Mouse (Mus musculus): ENCODE data around the gene Aadacl3. TPM values are rescaled to one million over a fixed set of nuclear protein-coding genes. Genes with fewer than 3 reads are reported as not detected.

Gene Aadacl3
- polyA plus RNA-seq (2015; fragmentation: Nextera tagmentation; extraction: Ambion mirVana), result not detected in 2 replicates

GRCm38 (mm10) chr4:144463656-144464055 is at the start of gene Aadacl3:
TSS of gene Aadacl3 (minus strand) at chr4:144463756.
- H3K9ac ChIP-seq (replicated peaks), result no peak within 1 kb of the TSS
- ATAC-seq, result no peak
- no peak within 1 kb of the TSS for H3K4me2 ChIP-seq (replicated peaks)
- WGBS, result 68% methylated on average over 3 of the region's 3 CpGs
- H3K27ac ChIP-seq, result no peak within 1 kb of the TSS
- no peaks in the 10 kb centered on the region for H3K36me3 ChIP-seq
- H3K9me3 ChIP-seq, result peaks cover 48% of the 10 kb centered on the region
- no peaks in the 10 kb centered on the region for H3K4me1 ChIP-seq (replicated peaks)
- no peaks in the 10 kb centered on the region for H3K27me3 ChIP-seq
- H3K4me3 ChIP-seq (replicated peaks), result no peak within 1 kb of the TSS

- WGBS, result 84% methylated on average over 1 of the region's 1 CpGs
- H3K4me2 ChIP-seq (replicated peaks), result no peak overlapping the region
Observed at GRCm38 (mm10) chr4:144506518-144506917, 43.0 kb upstream of the Aadacl3 start.

DNA sequence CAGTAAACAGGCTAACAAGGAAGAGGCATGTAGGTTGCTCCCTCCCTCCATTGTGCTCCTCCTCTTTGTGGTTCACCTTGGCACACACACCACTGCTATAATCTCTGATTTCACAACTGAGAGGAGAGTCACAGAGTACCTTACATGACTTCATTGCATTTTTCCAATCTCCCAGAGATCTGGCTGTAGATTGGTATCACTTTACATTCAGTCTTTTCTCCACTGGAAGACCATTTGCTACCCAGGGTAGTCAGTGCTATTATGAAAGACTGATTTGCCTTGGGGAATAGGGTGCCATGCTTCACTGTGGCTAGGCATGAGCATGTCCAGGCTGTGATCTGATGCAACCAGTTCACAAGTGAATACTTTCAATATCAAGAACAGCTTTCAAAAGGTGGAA is 29.8 kb upstream of the Aadacl3 start:
- Histone ChIP-seq H3K27me3 (no peaks in the 10 kb centered on the region), H3K4me1 (replicated peaks) (no peaks in the 10 kb centered on the region), H3K9ac (replicated peaks) (no peak overlapping the region), H3K4me3 (replicated peaks) (no peak overlapping the region), H3K9me3 (peaks cover 49% of the 10 kb centered on the region), H3K36me3 (no peaks in the 10 kb centered on the region), H3K4me2 (replicated peaks) (no peak overlapping the region), H3K27ac (no peak overlapping the region)
- ATAC-seq, result no peak

More at GRCm38 (mm10) chr4:144506518-144506917, 43.0 kb upstream of the Aadacl3 start:
- H3K27ac ChIP-seq, result no peak overlapping the region
- H3K27me3 ChIP-seq, result no peaks in the 10 kb centered on the region
- H3K9me3 ChIP-seq, result peaks cover 28% of the 10 kb centered on the region
- no peaks in the 10 kb centered on the region for H3K4me1 ChIP-seq (replicated peaks)
- no peaks in the 10 kb centered on the region for H3K36me3 ChIP-seq
- H3K4me3 ChIP-seq (replicated peaks), result no peak overlapping the region
- no peak for ATAC-seq
- H3K9ac ChIP-seq (replicated peaks), result no peak overlapping the region

DNA sequence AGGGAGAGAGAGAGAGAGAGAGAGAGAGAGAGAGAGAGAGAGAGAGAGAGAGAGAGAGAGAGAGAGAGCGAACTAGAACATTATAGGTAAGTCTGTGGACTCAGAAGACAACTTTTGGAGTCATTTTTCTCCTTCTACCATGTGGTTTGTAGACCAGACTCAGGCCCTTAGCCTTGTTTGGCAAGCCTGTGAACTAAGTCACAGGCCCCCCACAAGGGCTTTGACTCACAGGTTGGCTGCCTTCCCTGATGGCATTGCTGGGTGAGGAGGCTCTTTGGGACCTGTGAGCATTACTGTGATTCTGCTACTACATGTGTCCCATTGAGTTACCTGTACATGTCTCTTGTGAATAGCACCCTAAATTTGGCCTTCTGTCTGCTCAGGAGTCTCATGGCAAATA is 4.5 kb upstream of the Aadacl3 start:
- Histone ChIP-seq H3K27me3 (no peaks in the 10 kb centered on the region), H3K36me3 (no peaks in the 10 kb centered on the region), H3K9me3 (peaks cover 38% of the 10 kb centered on the region), H3K4me1 (replicated peaks) (no peaks in the 10 kb centered on the region), H3K4me2 (replicated peaks) (no peak overlapping the region), H3K9ac (replicated peaks) (no peak overlapping the region), H3K4me3 (replicated peaks) (no peak overlapping the region), H3K27ac (no peak overlapping the region)
- 60% methylated on average over 1 of the region's 1 CpGs for WGBS
- no peak for ATAC-seq

DNA sequence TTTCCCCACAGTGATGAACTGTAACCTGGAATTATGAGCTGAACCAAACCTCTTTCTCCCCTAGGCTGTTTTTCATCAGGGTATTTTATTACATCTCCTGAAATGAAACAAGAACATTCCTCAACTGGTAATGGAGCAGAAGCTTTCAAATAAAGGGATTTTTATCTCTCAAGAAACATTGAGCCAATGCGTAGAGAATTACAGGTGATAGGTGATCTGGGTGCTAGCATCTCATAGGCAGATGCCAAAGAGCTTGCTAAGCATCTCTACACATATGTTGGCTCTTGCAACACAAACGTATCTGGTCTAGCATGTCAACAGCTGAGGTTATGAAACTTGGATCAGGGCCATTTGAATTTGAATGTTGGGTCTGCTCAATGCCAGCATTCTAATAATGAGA is 1.6 kb upstream of the Aadacl3 start:
- Histone ChIP-seq H3K27ac (no peak overlapping the region), H3K9me3 (peaks cover 45% of the 10 kb centered on the region), H3K9ac (replicated peaks) (no peak overlapping the region), H3K4me1 (replicated peaks) (no peaks in the 10 kb centered on the region), H3K36me3 (no peaks in the 10 kb centered on the region), H3K4me3 (replicated peaks) (no peak overlapping the region), H3K4me2 (replicated peaks) (no peak overlapping the region), H3K27me3 (no peaks in the 10 kb centered on the region)
- WGBS, result 78% methylated on average over 2 of the region's 2 CpGs
- no peak for ATAC-seq

- 69% methylated on average over 2 of the region's 2 CpGs for WGBS
- no peak for ATAC-seq
- Histone ChIP-seq H3K27me3 (no peaks in the 10 kb centered on the region), H3K9ac (replicated peaks) (no peak within 1 kb of the TSS), H3K9me3 (peaks cover 46% of the 10 kb centered on the region), H3K4me3 (replicated peaks) (no peak within 1 kb of the TSS), H3K27ac (no peak within 1 kb of the TSS), H3K4me2 (replicated peaks) (no peak within 1 kb of the TSS), H3K4me1 (replicated peaks) (no peaks in the 10 kb centered on the region), H3K36me3 (no peaks in the 10 kb centered on the region)
Observed at GRCm38 (mm10) chr4:144453217-144453616, 10.3 kb downstream of the Aadacl3 start, which contains the start of gene Gm9944. TSS of gene Gm9944 (minus strand) at chr4:144453317.

DNA sequence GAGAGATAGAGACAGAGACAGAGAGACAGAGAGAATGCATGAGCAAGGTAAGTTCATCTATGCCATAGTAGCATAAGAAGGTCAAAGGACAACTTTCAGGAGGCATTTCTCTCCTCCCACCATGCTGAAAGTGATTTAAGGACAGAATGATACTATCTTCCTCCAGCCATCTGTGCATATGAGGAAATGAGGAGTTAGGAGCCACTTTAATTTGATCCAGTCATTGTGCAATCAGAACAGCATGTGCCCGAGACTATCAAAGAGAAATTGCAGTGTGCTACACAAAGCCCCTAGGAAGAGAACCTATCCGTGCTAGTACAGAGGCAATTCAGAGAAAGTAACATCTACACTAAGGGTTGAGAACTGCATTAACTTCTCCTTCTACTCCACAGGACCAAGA is 15.0 kb downstream of the Aadacl3 start:
- no peak overlapping the region for H3K4me2 ChIP-seq (replicated peaks)
- peaks cover 17% of the 10 kb centered on the region for H3K9me3 ChIP-seq
- no peaks in the 10 kb centered on the region for H3K4me1 ChIP-seq (replicated peaks)
- no peak overlapping the region for H3K27ac ChIP-seq
- H3K4me3 ChIP-seq (replicated peaks), result no peak overlapping the region
- 79% methylated on average over 2 of the region's 2 CpGs for WGBS
- no peaks in the 10 kb centered on the region for H3K27me3 ChIP-seq
- no peak overlapping the region for H3K9ac ChIP-seq (replicated peaks)
- ATAC-seq, result no peak
- no peaks in the 10 kb centered on the region for H3K36me3 ChIP-seq

- ATAC-seq, result no peak
- no peak overlapping the region for H3K4me2 ChIP-seq (replicated peaks)
- 85% methylated on average over 1 of the region's 1 CpGs for WGBS
Observed at GRCm38 (mm10) chr4:144441582-144441981, 22.0 kb downstream of the Aadacl3 start.

GRCm38 (mm10) chr4:144441095-144441494 is 22.5 kb downstream of the Aadacl3 start:
- Histone ChIP-seq H3K9me3 (peaks cover 20% of the 10 kb centered on the region), H3K9ac (replicated peaks) (no peak overlapping the region), H3K27me3 (no peaks in the 10 kb centered on the region), H3K27ac (no peak overlapping the region), H3K4me2 (replicated peaks) (no peak overlapping the region), H3K36me3 (no peaks in the 10 kb centered on the region), H3K4me1 (replicated peaks) (no peaks in the 10 kb centered on the region), H3K4me3 (replicated peaks) (no peak overlapping the region)
- whole genome bisulfite sequencing, result 82% methylated on average over 4 of the region's 4 CpGs
- ATAC-seq, result no peak

More at GRCm38 (mm10) chr4:144441582-144441981, 22.0 kb downstream of the Aadacl3 start:
- Histone ChIP-seq H3K4me1 (replicated peaks) (no peaks in the 10 kb centered on the region), H3K27me3 (no peaks in the 10 kb centered on the region), H3K36me3 (no peaks in the 10 kb centered on the region), H3K9me3 (peaks cover 16% of the 10 kb centered on the region), H3K4me3 (replicated peaks) (no peak overlapping the region), H3K27ac (no peak overlapping the region), H3K9ac (replicated peaks) (no peak overlapping the region)

DNA sequence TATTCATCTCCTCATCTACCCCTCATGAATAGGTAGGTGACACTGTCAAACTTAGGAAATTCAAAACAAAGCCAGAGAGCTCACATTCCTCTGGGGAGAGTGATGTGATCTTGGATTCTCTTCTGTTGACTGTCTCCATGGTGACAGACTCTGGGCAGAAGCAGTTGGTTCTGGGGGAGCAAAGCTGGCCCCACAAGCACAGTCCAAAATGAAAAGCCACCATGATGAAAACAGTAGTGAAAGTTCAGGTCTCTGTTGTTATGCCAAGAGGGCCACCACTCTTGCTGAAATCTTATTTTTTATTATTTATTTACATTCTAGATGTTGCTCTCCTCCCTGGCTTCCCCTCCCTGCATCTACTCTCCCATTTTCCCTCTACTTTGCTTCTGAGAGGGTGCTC is 24.9 kb downstream of the Aadacl3 start, which contains the start of gene 1700012P22Rik:
1700012P22Rik (minus strand) TSS at position 101 of the 400 bp plus-strand sequence.
- no peak within 1 kb of the TSS for H3K27ac ChIP-seq
- H3K4me3 ChIP-seq (replicated peaks), result no peak within 1 kb of the TSS
- H3K4me2 ChIP-seq (replicated peaks), result no peak within 1 kb of the TSS
- ATAC-seq, result no peak
- H3K36me3 ChIP-seq, result no peaks in the 10 kb centered on the region
- H3K27me3 ChIP-seq, result no peaks in the 10 kb centered on the region
- no peaks in the 10 kb centered on the region for H3K4me1 ChIP-seq (replicated peaks)
- H3K9me3 ChIP-seq, result peaks cover 23% of the 10 kb centered on the region
- no peak within 1 kb of the TSS for H3K9ac ChIP-seq (replicated peaks)

DNA sequence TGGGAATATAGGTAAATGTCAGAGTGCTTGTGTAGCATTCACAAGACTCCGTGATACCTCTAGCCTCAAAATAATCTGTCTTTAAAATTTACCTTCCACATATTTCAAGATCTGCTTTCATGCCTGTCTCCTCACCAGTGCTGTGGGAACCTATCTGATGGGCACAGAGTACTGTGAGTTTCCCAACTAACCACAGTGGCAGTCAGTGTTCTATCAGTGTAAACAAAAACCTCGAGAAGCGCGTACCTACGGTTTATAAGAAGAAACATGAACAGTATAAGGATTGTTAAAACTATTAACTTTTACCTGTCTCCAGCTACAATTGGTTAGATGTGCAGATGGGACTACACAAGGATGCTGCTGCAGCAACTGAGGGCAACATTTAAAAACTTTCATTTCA is 30.3 kb downstream of the Aadacl3 start:
- Histone ChIP-seq H3K4me1 (replicated peaks) (no peaks in the 10 kb centered on the region), H3K4me3 (replicated peaks) (no peak overlapping the region), H3K27ac (no peak overlapping the region), H3K9ac (replicated peaks) (no peak overlapping the region), H3K4me2 (replicated peaks) (no peak overlapping the region), H3K36me3 (no peaks in the 10 kb centered on the region), H3K9me3 (peaks cover 38% of the 10 kb centered on the region), H3K27me3 (no peaks in the 10 kb centered on the region)
- 89% methylated on average over 5 of the region's 5 CpGs for WGBS
- no peak for ATAC-seq

DNA sequence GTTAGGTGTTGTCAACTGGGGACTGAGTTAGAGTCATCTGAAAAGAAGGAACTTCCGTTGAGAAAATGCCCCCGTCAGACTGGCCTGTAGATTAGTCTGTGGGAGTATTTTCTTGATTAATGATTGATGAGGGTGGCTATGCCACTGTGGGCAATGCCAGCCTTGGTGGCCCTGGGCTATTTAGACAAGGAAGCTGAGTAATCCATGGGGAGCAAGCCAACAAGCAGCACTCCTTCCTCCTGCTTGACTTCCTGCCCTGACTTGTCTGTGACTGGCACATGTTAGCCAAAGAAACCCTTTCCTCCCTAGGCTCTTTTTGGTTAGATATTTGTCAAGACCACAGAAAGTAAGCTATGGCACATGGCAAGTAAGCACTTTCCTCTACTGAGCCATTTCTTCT is 32.8 kb downstream of the Aadacl3 start:
- Histone ChIP-seq H3K36me3 (no peaks in the 10 kb centered on the region), H3K27me3 (no peaks in the 10 kb centered on the region), H3K4me1 (replicated peaks) (no peaks in the 10 kb centered on the region), H3K4me2 (replicated peaks) (no peak overlapping the region), H3K9ac (replicated peaks) (no peak overlapping the region), H3K27ac (no peak overlapping the region), H3K4me3 (replicated peaks) (no peak overlapping the region), H3K9me3 (peaks cover 24% of the 10 kb centered on the region)
- 88% methylated on average over 2 of the region's 2 CpGs for WGBS
- no peak for ATAC-seq

DNA sequence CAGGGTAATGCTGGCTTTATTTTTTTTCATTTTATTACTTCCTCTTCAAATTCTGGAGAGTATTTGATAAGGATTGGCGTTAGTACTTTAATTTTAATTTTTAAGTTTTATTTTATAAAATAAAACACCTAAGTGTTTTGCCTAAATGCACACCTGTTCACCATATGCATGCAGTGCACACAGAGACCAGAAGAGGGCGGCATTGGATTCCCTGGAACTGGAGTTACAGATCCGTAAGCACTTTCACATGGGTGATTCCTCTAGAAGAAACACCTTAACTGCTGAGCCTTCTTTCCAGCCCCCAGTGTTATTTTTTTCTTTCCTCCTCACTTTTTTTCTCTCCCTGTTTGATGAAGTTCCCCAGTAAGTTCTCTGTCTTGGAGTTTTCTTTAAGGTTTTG is 34.7 kb downstream of the Aadacl3 start:
- Histone ChIP-seq H3K27me3 (no peaks in the 10 kb centered on the region), H3K36me3 (no peaks in the 10 kb centered on the region), H3K9me3 (peaks cover 28% of the 10 kb centered on the region), H3K27ac (no peak overlapping the region), H3K4me3 (replicated peaks) (no peak overlapping the region), H3K4me1 (replicated peaks) (no peaks in the 10 kb centered on the region), H3K4me2 (replicated peaks) (no peak overlapping the region), H3K9ac (replicated peaks) (no peak overlapping the region)
- no peak for ATAC-seq
- WGBS, result 22% methylated on average over 3 of the region's 3 CpGs
